Mouse (Mus musculus) CH12.LX (cell line): ENCODE measurements at regions not wholly inside any gene's neighbourhood (a gene's known extent, or its start where the extent isn't known, plus 50 kb on each side); places are given as distances from the start of the nearest gene placed in this dataset.

ENCODE experiments used
- DNase-seq: peaks from one replicate; pipeline ENCODE4 v3.0.0-alpha.2; 2013; ENCODE audit errors: extremely low read depth
- H3K27ac ChIP-seq: 2 replicates; pipeline ENCODE4 v1.5.1; 2012; ENCODE audit warnings: low read depth, mild to moderate bottlenecking, control low read depth, moderate library complexity; ENCODE audit not compliant: insufficient read depth
- H3K27me3 ChIP-seq: replicated peaks from 2 replicates; pipeline ENCODE3; 2012; ENCODE audit warnings: inconsistent platforms
- H3K36me3 ChIP-seq, 2 experiments: replicated peaks in 1 of 2; 2 replicates each; pipeline versions ENCODE3 to v1.6.1; 2012; ENCODE audit warnings: inconsistent platforms in 1 of 2, low read length in 1 of 2, mild to moderate bottlenecking in 1 of 2, mixed read lengths in 1 of 2, moderate library complexity in 1 of 2; ENCODE audit not compliant: control insufficient read depth in 1 of 2, insufficient read depth in 1 of 2
- H3K4me1 ChIP-seq, 2 experiments: 2 replicates each; pipeline ENCODE4 v1.6.1; 2012; ENCODE audit warnings: inconsistent platforms in 1 of 2, moderate library complexity in 1 of 2; ENCODE audit not compliant: insufficient read depth in 2 of 2, control insufficient read depth in 1 of 2
- H3K4me2 ChIP-seq: 2 replicates; pipeline ENCODE4 v1.6.1; 2012; ENCODE audit warnings: low read depth, mild to moderate bottlenecking, control low read depth; ENCODE audit not compliant: poor library complexity, insufficient read depth, severe bottlenecking
- H3K4me3 ChIP-seq, 3 experiments: fragments of 150-350 bp in 1 of 3; sonication (generic) in 1 of 3; replicated peaks in 1 of 3; 2 replicates each; pipeline versions ENCODE3 to v1.5.1; 2011 to 2012; ENCODE audit warnings: low read depth in 2 of 3, low read length in 2 of 3, mild to moderate bottlenecking in 2 of 3, moderate library complexity in 2 of 3, control low read depth in 1 of 3, improper control_type of control experiment in 1 of 3, inconsistent platforms in 1 of 3, mixed read lengths in 1 of 3; ENCODE audit not compliant: poor library complexity in 1 of 3
- H3K79me2 ChIP-seq: replicated peaks from 2 replicates; pipeline ENCODE4 v1.6.1; 2012; ENCODE audit warnings: mild to moderate bottlenecking, moderate library complexity; ENCODE audit not compliant: control insufficient read depth, poor library complexity, insufficient read depth, severe bottlenecking; ENCODE audit errors: extremely low read depth
- H3K9ac ChIP-seq: 2 replicates; pipeline ENCODE4 v1.6.1; 2012; ENCODE audit warnings: low read depth, mild to moderate bottlenecking, control low read depth, moderate library complexity; ENCODE audit not compliant: insufficient read depth
- H3K9me3 ChIP-seq: replicated peaks from 2 replicates; pipeline ENCODE3; 2012; ENCODE audit warnings: low read length, inconsistent platforms, mixed read lengths
- BHLHE40 ChIP-seq: IDR thresholded peaks from 2 replicates; pipeline ENCODE4 v1.6.1; 2011; ENCODE audit warnings: mild to moderate bottlenecking, low read depth, low read length, improper control_type of control experiment
- CHD2 ChIP-seq: IDR thresholded peaks from 2 replicates; pipeline ENCODE4 v1.6.1; 2011; ENCODE audit warnings: low read length, improper control_type of control experiment
- CTCF ChIP-seq, 2 experiments: IDR thresholded peaks in 1 of 2; conservative IDR thresholded peaks in 1 of 2; 2 replicates each; pipeline ENCODE4 v1.5.1; 2011 to 2012; ENCODE audit warnings: low read depth in 2 of 2, low read length in 2 of 2, improper control_type of control experiment in 1 of 2, inconsistent platforms in 1 of 2, mild to moderate bottlenecking in 1 of 2, moderate library complexity in 1 of 2
- E2F4 ChIP-seq: IDR thresholded peaks from 2 replicates; pipeline ENCODE4 v1.6.1; 2011; ENCODE audit warnings: low read depth, low read length, improper control_type of control experiment; ENCODE audit not compliant: insufficient replicate concordance
- EP300 ChIP-seq: IDR thresholded peaks from 2 replicates; pipeline ENCODE4 v1.6.1; 2011; ENCODE audit warnings: low read length, improper control_type of control experiment
- GABPA ChIP-seq: IDR thresholded peaks from 2 replicates; pipeline ENCODE4 v1.6.1; 2012; ENCODE audit warnings: low read depth, low read length, improper control_type of control experiment, inconsistent platforms; ENCODE audit not compliant: insufficient replicate concordance
- JUN ChIP-seq: IDR thresholded peaks from 2 replicates; pipeline ENCODE4 v1.6.1; 2011; ENCODE audit warnings: low read depth, mild to moderate bottlenecking, low read length, improper control_type of control experiment, moderate library complexity; ENCODE audit not compliant: insufficient read depth
- MAX ChIP-seq: IDR thresholded peaks from 2 replicates; pipeline ENCODE4 v1.6.1; 2011; ENCODE audit warnings: low read length, improper control_type of control experiment
- MYC ChIP-seq: IDR thresholded peaks from 2 replicates; pipeline ENCODE4 v1.6.1; 2011; ENCODE audit warnings: low read depth, mild to moderate bottlenecking, improper control_type of control experiment, low read length
- PAX5 ChIP-seq: IDR thresholded peaks from 2 replicates; pipeline ENCODE4 v1.6.1; 2012; ENCODE audit warnings: low read length, inconsistent platforms, mixed read lengths
- POLR2AphosphoS2 ChIP-seq: IDR thresholded peaks from 2 replicates; pipeline ENCODE4 v1.6.1; 2011; ENCODE audit warnings: low read depth, low read length, improper control_type of control experiment
- RCOR1 ChIP-seq: conservative IDR thresholded peaks from 2 replicates; pipeline ENCODE4 v1.6.1; 2012; ENCODE audit warnings: low read depth, mild to moderate bottlenecking, inconsistent platforms, low read length, improper control_type of control experiment
- SIN3A ChIP-seq: IDR thresholded peaks from 2 replicates; pipeline ENCODE4 v1.6.1; 2012; ENCODE audit warnings: low read length, improper control_type of control experiment, inconsistent platforms
- SMC3 ChIP-seq: IDR thresholded peaks from 2 replicates; pipeline ENCODE4 v1.6.1; 2011; ENCODE audit warnings: low read depth, low read length, improper control_type of control experiment
- USF1 ChIP-seq: IDR thresholded peaks from 2 replicates; pipeline ENCODE4 v1.6.1; 2014; ENCODE audit warnings: low read depth, mild to moderate bottlenecking, inconsistent platforms, low read length, improper control_type of control experiment
- USF2 ChIP-seq: conservative IDR thresholded peaks from 2 replicates; pipeline ENCODE4 v1.6.1; 2011; ENCODE audit warnings: low read depth, low read length, improper control_type of control experiment
- dilution Hi-C: fragments of 300-500 bp; cut with MboI; formaldehyde crosslinking; loops from 2 replicates; pipeline ENCODE4 v1.14.3; 2020; ENCODE audit warnings: low sequenced_read_pairs; ENCODE audit not compliant: extremely low pct_unique_long_range_greater_than_20kb, extremely low pct_ligation_motif_present
- in situ Hi-C: fragments of 300-500 bp; cut with MboI; formaldehyde crosslinking; loops from 3 replicates; pipeline ENCODE4 v1.14.3; 2019; ENCODE audit warnings: low sequenced_read_pairs, low pct_ligation_motif_present, low pct_unique_long_range_greater_than_20kb, mixed read lengths

DNA sequence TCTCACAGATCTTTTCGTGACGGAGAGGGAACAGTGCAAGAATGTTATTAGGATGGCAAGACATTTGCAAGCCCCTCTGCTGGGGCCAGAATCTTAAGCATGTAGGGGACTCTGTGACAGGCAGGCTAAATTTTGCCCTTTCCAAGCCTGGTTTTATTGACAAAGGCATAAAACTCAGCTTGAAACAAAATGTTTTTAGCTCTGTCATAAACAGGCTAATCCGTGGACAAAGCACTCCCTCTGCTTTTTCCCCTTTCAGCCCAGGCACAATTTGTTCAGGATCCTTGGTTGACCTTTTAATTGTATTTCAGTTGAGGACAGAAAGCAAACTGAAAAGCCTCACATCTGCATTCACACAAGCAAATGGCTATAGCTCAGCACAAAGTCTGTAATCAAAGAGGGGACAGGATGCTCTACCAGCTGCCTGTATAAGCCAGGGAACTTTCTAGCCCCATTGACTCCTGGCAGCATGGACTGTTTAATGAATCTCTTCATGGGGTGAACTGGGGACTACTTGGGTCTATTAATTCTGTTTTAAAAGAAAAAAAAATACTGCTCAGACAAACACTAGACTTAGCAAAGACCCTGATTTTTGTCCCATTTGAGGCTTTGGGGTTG is 320.0 kb downstream of the 4930474N05Rik start:
- H3K36me3 ChIP-seq, result no peaks in the 10 kb centered on the region
- H3K79me2 ChIP-seq, result no peaks in the 10 kb centered on the region
- in situ Hi-C loops, result no loop called here
- no peaks in the 10 kb centered on the region for H3K4me1 ChIP-seq
- H3K9me3 ChIP-seq, result no peaks in the 10 kb centered on the region
- H3K9ac ChIP-seq, result no peak overlapping the region
- no peak overlapping the region for H3K4me2 ChIP-seq
- TF ChIP-seq E2F4 (no peak), USF1 (no peak), CTCF (conservative IDR thresholded peaks at IDR 0.05 in 1 of 2, IDR thresholded peaks at IDR 0.05 in 1 of 2; ENCODE audit: low read depth in 2 of 2, low read length in 2 of 2) (no peak), EP300 (no peak), MAX (no peak), GABPA (no peak)
- H3K4me3 ChIP-seq, result no peak overlapping the region
- DNase-seq, result no peak
- H3K27ac ChIP-seq, result no peak overlapping the region
- dilution Hi-C loops, result no loop called here
- H3K27me3 ChIP-seq, result no peaks in the 10 kb centered on the region

DNA sequence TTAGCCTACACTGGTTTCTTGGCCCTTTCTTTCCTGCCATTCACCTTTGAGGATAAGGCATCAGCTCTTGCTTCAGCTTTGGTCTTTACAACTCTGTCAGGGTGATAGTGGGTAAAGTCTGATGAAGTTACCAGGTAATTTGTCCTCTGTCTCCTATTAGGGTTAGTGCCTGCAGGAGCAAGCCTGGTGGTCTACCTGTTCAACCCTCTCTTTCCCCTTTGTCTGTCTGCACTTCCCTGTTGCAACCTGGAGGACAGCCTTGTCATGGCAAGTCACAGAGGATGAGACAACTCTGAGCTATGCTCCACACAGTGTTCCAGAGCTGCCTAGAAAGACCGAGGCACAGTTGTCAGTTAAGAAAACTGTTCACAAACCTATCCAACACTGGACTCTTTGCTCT is 319.5 kb downstream of the 4930474N05Rik start:
- no peak for DNase-seq
- H3K9ac ChIP-seq, result no peak overlapping the region
- H3K36me3 ChIP-seq, result no peaks in the 10 kb centered on the region
- no peak overlapping the region for H3K4me2 ChIP-seq
- no peak for TF ChIP-seq BHLHE40
- no peak for TF ChIP-seq PAX5
- TF ChIP-seq SMC3, result no peak
- no peak for TF ChIP-seq USF1
- no peak for TF ChIP-seq EP300
- no peak for TF ChIP-seq USF2
- TF ChIP-seq JUN, result no peak
- no peak for TF ChIP-seq GABPA
- no peak for TF ChIP-seq POLR2AphosphoS2
- TF ChIP-seq RCOR1, result no peak
- no peak for TF ChIP-seq MYC
- no peak for TF ChIP-seq SIN3A
- no peak for TF ChIP-seq CHD2
- TF ChIP-seq E2F4, result no peak
- H3K4me3 ChIP-seq, result no peak overlapping the region
- in situ Hi-C loops (no loop called here), dilution Hi-C loops (no loop called here)
- H3K27me3 ChIP-seq, result no peaks in the 10 kb centered on the region
- H3K27ac ChIP-seq, result no peak overlapping the region
- H3K4me1 ChIP-seq, result no peaks in the 10 kb centered on the region
- H3K9me3 ChIP-seq, result no peaks in the 10 kb centered on the region
- no peaks in the 10 kb centered on the region for H3K79me2 ChIP-seq
